Mouse (Mus musculus) MEL-GATA-1-ER (cell line): Measurements from ENCODE around the gene Zfr.
"Not testable (repeated sequence)": the region's sequence is repeated elsewhere in the genome, so short reads cannot be mapped to it uniquely, and the experiment has no call there.

ENCODE experiments used
- DNase-seq: peaks from one replicate; pipeline ENCODE4 v3.0.0-alpha.2; 2012; ENCODE audit warnings: low read depth; ENCODE audit errors: extremely low read depth

The Zfr gene

GRCm38 (mm10) chr15:12214531-12215414, 97.1 kb downstream of the Zfr start:
- no peak for DNase-seq

GRCm38 (mm10) chr15:12215415-12215718, 97.7 kb downstream of the Zfr start:
- DNase-seq, result no peak

- no peak for DNase-seq
These were observed 98.5 kb downstream of the Zfr start for GRCm38 (mm10) chr15:12216119-12216518.

GRCm38 (mm10) chr15:12216798-12217197, 99.2 kb downstream of the Zfr start:
- DNase-seq, result no peak

- not testable (repeated sequence) for DNase-seq
These were observed 99.7 kb downstream of the Zfr start for GRCm38 (mm10) chr15:12217332-12217731.

- DNase-seq, result no peak
These were observed 100.2 kb downstream of the Zfr start for GRCm38 (mm10) chr15:12217849-12218248.

- no peak for DNase-seq
These were observed 101.2 kb downstream of the Zfr start for GRCm38 (mm10) chr15:12218583-12219382.

- no peak for DNase-seq
These were observed 103.5 kb downstream of the Zfr start for GRCm38 (mm10) chr15:12221131-12221530.

GRCm38 (mm10) chr15:12222564-12223302, 105.1 kb downstream of the Zfr start:
- no peak for DNase-seq

- no peak for DNase-seq
These were observed 105.8 kb downstream of the Zfr start for GRCm38 (mm10) chr15:12223393-12223792.

GRCm38 (mm10) chr15:12224239-12224638, 106.6 kb downstream of the Zfr start:
- no peak for DNase-seq

- DNase-seq, result no peak
These were observed 107.4 kb downstream of the Zfr start for GRCm38 (mm10) chr15:12225062-12225461.

- DNase-seq, result no peak
These were observed 109.3 kb downstream of the Zfr start for GRCm38 (mm10) chr15:12226908-12227307.

GRCm38 (mm10) chr15:12227355-12227754, 109.7 kb downstream of the Zfr start:
- no peak for DNase-seq

GRCm38 (mm10) chr15:12229603-12230242, 112.1 kb downstream of the Zfr start:
- no peak for DNase-seq

GRCm38 (mm10) chr15:12230243-12230935, 112.8 kb downstream of the Zfr start:
- peak; percentile 91 for DNase-seq

GRCm38 (mm10) chr15:12231462-12231861, 113.8 kb downstream of the Zfr start:
- DNase-seq, result no peak

- DNase-seq, result no peak
These were observed 114.8 kb downstream of the Zfr start for GRCm38 (mm10) chr15:12232429-12232828.

GRCm38 (mm10) chr15:12233021-12233420, 115.4 kb downstream of the Zfr start:
- DNase-seq, result no peak
